Mouse (Mus musculus) stomach, postnatal 0 days (tissue): ENCODE measurements at regions not wholly inside any gene's neighbourhood (a gene's known extent, or its start where the extent isn't known, plus 50 kb on each side); places are given as distances from the start of the nearest gene placed in this dataset.

Experiments
- ATAC-seq: fragments of 200-750 bp; cut with Nextera tagmentation; 2 replicates; pipeline ENCODE4 v1.8.0; 2017; ENCODE audit not compliant: low FRiP score, low TSS enrichment
- DNase-seq: peaks from one replicate; pipeline ENCODE4 v3.0.0-alpha.2; 2016; ENCODE audit warnings: low spot score
- H3K27ac ChIP-seq: fragments of 300-500 bp; sonication (generic); replicated peaks from 2 replicates; pipeline ENCODE4 v1.5.1; 2014; ENCODE audit warnings: mild to moderate bottlenecking, control low read depth
- H3K27me3 ChIP-seq: fragments of 300-500 bp; sonication (generic); 2 replicates; pipeline ENCODE4 v1.6.1; 2014; ENCODE audit warnings: low read length; ENCODE audit not compliant: control insufficient read depth, insufficient read depth
- H3K36me3 ChIP-seq: fragments of 300-500 bp; sonication (generic); 2 replicates; pipeline ENCODE4 v1.6.1; 2014; ENCODE audit warnings: low read length, mixed read lengths; ENCODE audit not compliant: control insufficient read depth, insufficient read depth
- H3K4me1 ChIP-seq: fragments of 300-500 bp; sonication (generic); replicated peaks from 2 replicates; pipeline ENCODE4 v1.6.1; 2014; ENCODE audit warnings: antibody characterized with exemption; ENCODE audit not compliant: control insufficient read depth, insufficient read depth
- H3K4me2 ChIP-seq: fragments of 300-500 bp; sonication (generic); replicated peaks from 2 replicates; pipeline ENCODE4 v1.6.1; 2014; ENCODE audit warnings: low read depth, mild to moderate bottlenecking, control low read depth, moderate library complexity
- H3K4me3 ChIP-seq: fragments of 300-500 bp; sonication (generic); 2 replicates; pipeline ENCODE4 v1.5.1; 2014; ENCODE audit warnings: low read depth, low read length, control low read depth
- H3K9ac ChIP-seq: fragments of 300-500 bp; sonication (generic); 2 replicates; pipeline ENCODE4 v1.6.1; 2014; ENCODE audit warnings: mild to moderate bottlenecking, low read length, control low read depth, mixed read lengths
- H3K9me3 ChIP-seq: fragments of 300-500 bp; sonication (generic); 2 replicates; pipeline ENCODE4 v1.6.1; 2016; ENCODE audit warnings: low read length; ENCODE audit not compliant: control insufficient read depth
- CTCF ChIP-seq: IDR thresholded peaks from 2 replicates; pipeline ENCODE4 v1.5.1; 2016; ENCODE audit warnings: antibody characterized with exemption, low read depth, mild to moderate bottlenecking, moderate library complexity
- EP300 ChIP-seq: optimal IDR thresholded peaks from 2 replicates; pipeline ENCODE3; 2016; ENCODE audit warnings: antibody characterized with exemption
- WGBS: fragments of 180-500 bp; shearing (Covaris S2); extraction: QIAGEN DNeasy Blood & Tissue Kit; methylation state at CpG from one replicate; pipeline ENCODE4 v1.1.7; 2014; 5-methylcytosine and 5-hydroxymethylcytosine counted together

- no peak overlapping the region for H3K9ac ChIP-seq
- H3K4me2 ChIP-seq: no peak overlapping the region
- no peak overlapping the region for H3K4me3 ChIP-seq
- H3K27me3 ChIP-seq: no peaks in the 10 kb centered on the region
- no peak overlapping the region for H3K27ac ChIP-seq
- 58% methylated on average over 14 of the region's 14 CpGs for WGBS
- no peaks in the 10 kb centered on the region for H3K4me1 ChIP-seq
- no peaks in the 10 kb centered on the region for H3K36me3 ChIP-seq
- no peaks in the 10 kb centered on the region for H3K9me3 ChIP-seq
- ATAC-seq (no peak), DNase-seq (no peak)
- TF ChIP-seq CTCF: no peak
- TF ChIP-seq EP300: no peak
These were observed 163.4 kb upstream of the Irx5 start for GRCm38 (mm10) chr8:92194065-92194464.

GRCm38 (mm10) chr8:92190261-92191025 lies 167.0 kb upstream of the Irx5 start:
- ATAC-seq (no peak), DNase-seq (no peak)
- Histone ChIP-seq H3K4me2 (no peak overlapping the region), H3K27ac (no peak overlapping the region), H3K4me3 (no peak overlapping the region), H3K36me3 (no peaks in the 10 kb centered on the region), H3K27me3 (no peaks in the 10 kb centered on the region), H3K9ac (no peak overlapping the region), H3K9me3 (no peaks in the 10 kb centered on the region), H3K4me1 (no peaks in the 10 kb centered on the region)
- WGBS: 79% methylated on average over 16 of the region's 16 CpGs
- TF ChIP-seq CTCF: no peak
- no peak for TF ChIP-seq EP300

GRCm38 (mm10) chr8:92183331-92183730 lies 174.1 kb upstream of the Irx5 start:
- Histone ChIP-seq H3K4me2 (no peak overlapping the region), H3K9ac (no peak overlapping the region), H3K27me3 (no peaks in the 10 kb centered on the region), H3K27ac (no peak overlapping the region), H3K9me3 (no peaks in the 10 kb centered on the region), H3K4me1 (no peaks in the 10 kb centered on the region), H3K36me3 (no peaks in the 10 kb centered on the region), H3K4me3 (no peak overlapping the region)
- no peak for ATAC-seq
- TF ChIP-seq CTCF (no peak), EP300 (no peak)
- DNase-seq: no peak
- 10% methylated on average over 1 of the region's 1 CpGs for WGBS

DNA sequence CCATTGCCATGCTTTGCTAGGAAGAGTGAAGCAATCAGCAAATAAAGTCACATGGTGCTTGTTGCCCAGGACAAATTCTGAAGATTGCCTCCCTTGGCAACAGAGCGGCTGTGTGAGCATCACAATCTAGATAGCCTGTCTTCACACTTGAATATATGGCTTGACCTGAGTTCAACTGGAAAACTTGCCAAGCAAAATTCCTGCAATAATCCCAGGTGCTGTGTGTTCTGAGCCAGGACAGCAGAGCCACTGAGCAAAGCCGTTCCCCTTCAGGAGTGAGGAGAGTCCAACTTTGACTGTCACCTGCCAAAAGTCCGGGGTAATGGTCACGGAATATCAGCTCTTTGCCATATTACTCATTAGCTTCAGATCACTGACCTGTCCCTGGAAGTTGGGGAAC lies 176.8 kb upstream of the Irx5 start:
- H3K4me1 ChIP-seq: no peaks in the 10 kb centered on the region
- no peak overlapping the region for H3K27ac ChIP-seq
- ATAC-seq (no peak), DNase-seq (no peak)
- 78% methylated on average over 4 of the region's 4 CpGs for WGBS
- no peak overlapping the region for H3K9ac ChIP-seq
- no peaks in the 10 kb centered on the region for H3K27me3 ChIP-seq
- H3K4me2 ChIP-seq: no peak overlapping the region
- TF ChIP-seq CTCF (no peak), EP300 (no peak)
- H3K36me3 ChIP-seq: no peaks in the 10 kb centered on the region
- H3K4me3 ChIP-seq: no peak overlapping the region
- no peaks in the 10 kb centered on the region for H3K9me3 ChIP-seq

GRCm38 (mm10) chr8:92179327-92179726 lies 178.1 kb upstream of the Irx5 start:
- H3K9ac ChIP-seq: no peak overlapping the region
- no peaks in the 10 kb centered on the region for H3K9me3 ChIP-seq
- no peak overlapping the region for H3K4me3 ChIP-seq
- ATAC-seq (no peak), DNase-seq (no peak)
- no peaks in the 10 kb centered on the region for H3K4me1 ChIP-seq
- WGBS: 54% methylated on average over 2 of the region's 2 CpGs
- H3K4me2 ChIP-seq: no peak overlapping the region
- H3K27ac ChIP-seq: no peak overlapping the region
- no peaks in the 10 kb centered on the region for H3K36me3 ChIP-seq
- H3K27me3 ChIP-seq: no peaks in the 10 kb centered on the region
- TF ChIP-seq EP300 (no peak), CTCF (no peak)

GRCm38 (mm10) chr8:92176101-92176500 lies 181.3 kb upstream of the Irx5 start:
- peak; percentile 32; the same call in 1 of the 2 replicates for ATAC-seq
- Histone ChIP-seq H3K9me3 (no peaks in the 10 kb centered on the region), H3K4me1 (no peaks in the 10 kb centered on the region), H3K4me2 (no peak overlapping the region), H3K27ac (no peak overlapping the region), H3K27me3 (no peaks in the 10 kb centered on the region), H3K9ac (no peak overlapping the region), H3K36me3 (no peaks in the 10 kb centered on the region), H3K4me3 (no peak overlapping the region)
- 53% methylated on average over 5 of the region's 5 CpGs for WGBS
- TF ChIP-seq EP300 (no peak), CTCF (no peak)
- DNase-seq: no peak
